Mouse (Mus musculus) heart, embryonic 16.5 days (tissue): ENCODE measurements around the gene Samm50. TPM values are rescaled to one million over a fixed set of nuclear protein-coding genes. Genes with fewer than 3 reads are reported as not detected.

Source experiments
- ATAC-seq: fragments of 200-750 bp; cut with Nextera tagmentation; replicated peaks from 2 replicates; pipeline ENCODE4 v1.8.0; 2017; ENCODE audit warnings: moderate number of reproducible peaks; ENCODE audit not compliant: insufficient read depth, low FRiP score; ENCODE audit errors: extremely low read depth
- H3K27ac ChIP-seq: fragments of 300-500 bp; sonication (generic); 2 replicates; pipeline ENCODE4 v1.5.1; 2014; ENCODE audit warnings: mild to moderate bottlenecking, low read length, control low read depth, moderate library complexity
- H3K27me3 ChIP-seq: fragments of 300-500 bp; sonication (generic); 2 replicates; pipeline ENCODE4 v1.6.1; 2014; ENCODE audit warnings: low read length, mixed read lengths; ENCODE audit not compliant: control insufficient read depth, insufficient read depth
- H3K36me3 ChIP-seq: fragments of 300-500 bp; sonication (generic); 2 replicates; pipeline ENCODE4 v1.6.1; 2014; ENCODE audit not compliant: control insufficient read depth, insufficient read depth
- H3K4me1 ChIP-seq: fragments of 300-500 bp; sonication (generic); 2 replicates; pipeline ENCODE4 v1.6.1; 2014; ENCODE audit warnings: low read length, mixed read lengths; ENCODE audit not compliant: control insufficient read depth, insufficient read depth
- H3K4me2 ChIP-seq: fragments of 300-500 bp; sonication (generic); 2 replicates; pipeline ENCODE4 v1.6.1; 2014; ENCODE audit warnings: low read depth, mild to moderate bottlenecking, control low read depth, low read length
- H3K4me3 ChIP-seq: fragments of 300-500 bp; sonication (generic); 2 replicates; pipeline ENCODE4 v1.5.1; 2014; ENCODE audit warnings: mild to moderate bottlenecking, control low read depth, low read length
- H3K9ac ChIP-seq: fragments of 300-500 bp; sonication (generic); 2 replicates; pipeline ENCODE4 v1.6.1; 2014; ENCODE audit warnings: low read length, control low read depth
- H3K9me3 ChIP-seq: fragments of 300-500 bp; sonication (generic); replicated peaks from 2 replicates; pipeline ENCODE4 v1.6.1; 2016; ENCODE audit warnings: low read length; ENCODE audit not compliant: control insufficient read depth
- WGBS: fragments of 180-500 bp; shearing (Covaris S2); extraction: QIAGEN DNeasy Blood & Tissue Kit; methylation state at CpG from one replicate; pipeline ENCODE4 v1.1.7; 2014; 5-methylcytosine and 5-hydroxymethylcytosine counted together
- polyA plus RNA-seq: library from polyadenylated mRNA; unstranded; fragments of >200 nt; fragmentation: Nextera tagmentation; extraction: Ambion mirVana; gene quantifications from 2 replicates; pipeline ENCODE4 v1.2.1, GENCODE M21; 2015

Samm50 gene
- polyA plus RNA-seq, 1 experiment from 2014 or later: 159 TPM

GRCm38 (mm10) chr15:84171166-84171565 lies 20.9 kb upstream of the Samm50 start:
- Histone ChIP-seq H3K4me2 (no peak overlapping the region), H3K4me3 (no peak overlapping the region), H3K9me3 (no peaks in the 10 kb centered on the region), H3K27me3 (0 out of 2 replicates have a peak, but pooled peaks cover 6% of the 10 kb centered on the region), H3K36me3 (no peaks in the 10 kb centered on the region), H3K27ac (no peak overlapping the region), H3K9ac (no peak overlapping the region), H3K4me1 (peaks cover 11% of the 10 kb centered on the region; the same call in 1 of the 2 replicates)
- WGBS: 80% methylated on average over 7 of the region's 7 CpGs
- ATAC-seq: no peak

- 88% methylated on average over 9 of the region's 9 CpGs for WGBS
- Histone ChIP-seq H3K4me3 (no peak overlapping the region), H3K4me1 (no peaks in the 10 kb centered on the region), H3K9me3 (no peaks in the 10 kb centered on the region), H3K9ac (no peak overlapping the region), H3K36me3 (no peaks in the 10 kb centered on the region), H3K27me3 (0 out of 2 replicates have a peak, but pooled peaks cover 2% of the 10 kb centered on the region), H3K27ac (no peak overlapping the region), H3K4me2 (no peak overlapping the region)
- no peak for ATAC-seq
These were observed 13.3 kb upstream of the Samm50 start for GRCm38 (mm10) chr15:84178733-84179132.

- ATAC-seq: no peak
- 68% methylated on average over 6 of the region's 6 CpGs for WGBS
- no peaks in the 10 kb centered on the region for H3K4me1 ChIP-seq
These were observed 10.0 kb upstream of the Samm50 start for GRCm38 (mm10) chr15:84182000-84182399.

GRCm38 (mm10) chr15:84183967-84184366 lies 8.1 kb upstream of the Samm50 start:
- no peak overlapping the region for H3K4me2 ChIP-seq
- H3K4me1 ChIP-seq: no peaks in the 10 kb centered on the region
- H3K9ac ChIP-seq: no peak overlapping the region
- H3K36me3 ChIP-seq: no peaks in the 10 kb centered on the region
- H3K9me3 ChIP-seq: no peaks in the 10 kb centered on the region
- no peak overlapping the region for H3K4me3 ChIP-seq
- no peak overlapping the region for H3K27ac ChIP-seq
- 25% methylated on average over 1 of the region's 1 CpGs for WGBS
- H3K27me3 ChIP-seq: 0 out of 2 replicates have a peak, but pooled peaks cover 2% of the 10 kb centered on the region
- ATAC-seq: no peak

More at GRCm38 (mm10) chr15:84182000-84182399, 10.0 kb upstream of the Samm50 start:
- Histone ChIP-seq H3K27ac (no peak overlapping the region), H3K9me3 (no peaks in the 10 kb centered on the region), H3K27me3 (0 out of 2 replicates have a peak, but pooled peaks cover 2% of the 10 kb centered on the region), H3K4me3 (no peak overlapping the region), H3K4me2 (no peak overlapping the region), H3K36me3 (no peaks in the 10 kb centered on the region), H3K9ac (no peak overlapping the region)

- no peaks in the 10 kb centered on the region for H3K4me1 ChIP-seq
- H3K27me3 ChIP-seq: 0 out of 2 replicates have a peak, but pooled peaks cover 2% of the 10 kb centered on the region
- no peak for ATAC-seq
- H3K4me3 ChIP-seq: no peak overlapping the region
- H3K36me3 ChIP-seq: no peaks in the 10 kb centered on the region
- H3K9ac ChIP-seq: no peak overlapping the region
- H3K27ac ChIP-seq: no peak overlapping the region
- H3K4me2 ChIP-seq: no peak overlapping the region
- 52% methylated on average over 4 of the region's 4 CpGs for WGBS
- H3K9me3 ChIP-seq: no peaks in the 10 kb centered on the region
These were observed 5.8 kb upstream of the Samm50 start for GRCm38 (mm10) chr15:84186196-84186595.

- WGBS: 56% methylated on average over 2 of the region's 2 CpGs
These were observed 3.0 kb upstream of the Samm50 start for GRCm38 (mm10) chr15:84188887-84189530.

GRCm38 (mm10) chr15:84189881-84190280 lies 2.2 kb upstream of the Samm50 start:
- Histone ChIP-seq H3K36me3 (no peaks in the 10 kb centered on the region), H3K9me3 (no peaks in the 10 kb centered on the region), H3K27ac (no peak overlapping the region), H3K4me3 (no peak overlapping the region), H3K4me1 (peaks cover 12% of the 10 kb centered on the region), H3K4me2 (no peak overlapping the region), H3K27me3 (no peaks in the 10 kb centered on the region), H3K9ac (no peak overlapping the region)
- ATAC-seq: no peak
- 35% methylated on average over 3 of the region's 3 CpGs for WGBS

More at GRCm38 (mm10) chr15:84188887-84189530, 3.0 kb upstream of the Samm50 start:
- Histone ChIP-seq H3K36me3 (no peaks in the 10 kb centered on the region), H3K27me3 (no peaks in the 10 kb centered on the region), H3K27ac (no peak overlapping the region), H3K9ac (no peak overlapping the region), H3K4me1 (peaks cover 12% of the 10 kb centered on the region), H3K4me3 (no peak overlapping the region), H3K9me3 (no peaks in the 10 kb centered on the region), H3K4me2 (no peak overlapping the region)
- no peak for ATAC-seq

- peak overlapping the region; percentile 96 for H3K9ac ChIP-seq
- ATAC-seq: no peak
- peaks cover 11% of the 10 kb centered on the region for H3K36me3 ChIP-seq
- peak overlapping the region; percentile 99 for H3K27ac ChIP-seq
- peak overlapping the region; percentile 95 for H3K4me3 ChIP-seq
- H3K27me3 ChIP-seq: no peaks in the 10 kb centered on the region
- H3K4me2 ChIP-seq: peak overlapping the region; percentile 63
- WGBS: under 1% methylated on average over 9 of the region's 9 CpGs
- peaks cover 14% of the 10 kb centered on the region for H3K4me1 ChIP-seq
- H3K9me3 ChIP-seq: no peaks in the 10 kb centered on the region
These were observed 350 bp upstream of the Samm50 start for GRCm38 (mm10) chr15:84191724-84192057.

GRCm38 (mm10) chr15:84196486-84197165 lies 4.6 kb downstream of the Samm50 start:
- WGBS: 84% methylated on average over 8 of the region's 8 CpGs
- Histone ChIP-seq H3K4me3 (no peak overlapping the region), H3K4me1 (peaks cover 10% of the 10 kb centered on the region), H3K4me2 (no peak overlapping the region), H3K27ac (no peak overlapping the region), H3K9ac (no peak overlapping the region), H3K9me3 (no peaks in the 10 kb centered on the region), H3K36me3 (peaks cover 59% of the 10 kb centered on the region), H3K27me3 (no peaks in the 10 kb centered on the region)
- no peak for ATAC-seq
